Mouse (Mus musculus) small intestine, adult 2 months (tissue): ENCODE results near the gene Brsk2.

Experiments used
- CTCF ChIP-seq: fragments of 200-500 bp; IDR thresholded peaks from 2 replicates; pipeline ENCODE4 v1.5.1; 2012; ENCODE audit warnings: low read depth, mild to moderate bottlenecking, control low read depth, inconsistent platforms, low read length, moderate library complexity, mixed read lengths; ENCODE audit not compliant: insufficient replicate concordance, insufficient read length; ENCODE audit errors: extremely low read depth
- POLR2A ChIP-seq: fragments of 200-500 bp; IDR thresholded peaks from 2 replicates; pipeline ENCODE4 v1.6.1; 2012; ENCODE audit warnings: low read depth, mild to moderate bottlenecking, control low read depth, inconsistent platforms, low read length, moderate library complexity

DNA sequence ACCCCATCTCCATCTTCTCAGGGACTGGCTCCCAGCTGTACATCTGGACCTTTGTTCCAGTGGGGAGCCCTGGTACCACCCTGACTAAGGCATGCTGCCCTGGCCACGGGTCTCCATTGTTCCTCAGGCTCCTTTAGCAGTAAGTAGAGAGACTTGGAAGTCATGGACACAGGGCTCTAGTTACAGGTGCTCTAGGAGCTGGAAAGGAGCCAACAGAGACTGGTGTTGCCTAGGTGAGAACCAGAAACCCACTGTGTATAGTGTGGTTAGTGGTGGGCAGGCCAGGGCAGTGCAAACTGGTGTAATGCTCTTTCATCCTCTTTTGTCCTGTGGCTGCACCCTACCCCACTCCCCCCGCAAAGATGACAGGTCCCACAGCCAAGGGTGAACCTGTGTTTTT is 41.6 kb downstream of the Brsk2 start:
- no peak for TF ChIP-seq POLR2A
- no peak for TF ChIP-seq CTCF
